Mouse (Mus musculus) cerebellum, adult 9-11 months (tissue): ENCODE data around the gene Ano8.
A peak's percentile ranks its signal among the peaks of the same experiment; 100 is the strongest.

ENCODE experiments used
- DNase-seq: peaks from one replicate; pipeline ENCODE4 v3.0.0; 2022

The Ano8 gene

DNA sequence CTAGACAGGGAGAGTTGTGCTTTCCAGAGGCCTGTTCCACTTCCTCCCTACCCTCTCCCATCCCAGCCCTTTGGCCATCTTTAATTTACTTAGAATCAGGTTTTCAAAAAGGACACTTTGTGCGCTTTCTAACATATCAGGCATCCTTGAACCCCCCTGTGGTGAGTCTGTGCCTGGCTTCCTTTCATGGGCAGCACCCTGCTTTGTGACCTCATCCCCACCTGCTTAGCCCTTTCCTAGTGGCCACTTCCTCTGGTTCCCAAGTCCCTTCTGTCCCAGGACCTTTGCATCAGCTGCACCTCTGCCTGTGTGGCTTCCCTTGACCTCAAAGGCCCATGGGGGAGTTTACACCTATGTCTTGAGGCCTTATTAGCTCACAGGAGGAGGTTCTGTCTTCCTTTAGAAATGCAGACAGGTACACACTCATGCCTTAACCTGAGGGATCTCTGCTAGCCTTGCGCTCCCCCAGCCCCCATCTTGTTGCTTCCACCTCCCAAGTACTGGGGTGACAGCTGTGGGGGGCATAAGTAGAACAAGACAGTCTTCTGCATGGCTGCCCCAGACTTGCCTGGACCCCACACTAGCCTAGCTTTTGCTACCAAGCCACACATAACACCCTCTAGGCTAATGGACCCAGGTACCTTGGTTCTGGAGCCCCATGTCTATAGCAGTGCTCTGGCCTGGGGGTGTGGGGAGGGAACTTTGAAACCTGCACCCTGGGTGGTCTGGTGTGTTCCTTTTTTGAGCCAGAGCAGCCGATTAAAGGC lies 15.4 kb downstream of the Ano8 start:
- peak; percentile 62 for DNase-seq

DNA sequence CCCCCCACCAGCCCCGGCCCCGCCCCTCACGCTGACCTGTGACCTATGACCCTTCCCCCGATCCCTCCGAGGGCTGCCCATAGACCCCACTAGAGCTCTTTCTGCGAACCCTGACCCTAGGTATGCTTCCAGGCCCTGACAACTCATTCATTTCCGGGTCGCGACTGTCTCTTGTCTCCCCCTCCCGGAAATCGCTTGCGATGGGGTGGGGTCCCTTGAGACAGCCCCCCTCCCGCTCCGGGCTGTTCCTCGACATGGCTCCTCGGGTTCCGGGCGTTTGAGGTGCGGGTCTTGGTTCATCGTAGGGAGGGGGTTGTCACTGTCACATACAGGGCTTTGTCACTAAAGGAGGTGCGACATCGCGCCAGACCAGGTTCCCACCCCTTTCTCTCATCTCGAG lies 16.4 kb downstream of the Ano8 start:
- peak; percentile 84 for DNase-seq

DNA sequence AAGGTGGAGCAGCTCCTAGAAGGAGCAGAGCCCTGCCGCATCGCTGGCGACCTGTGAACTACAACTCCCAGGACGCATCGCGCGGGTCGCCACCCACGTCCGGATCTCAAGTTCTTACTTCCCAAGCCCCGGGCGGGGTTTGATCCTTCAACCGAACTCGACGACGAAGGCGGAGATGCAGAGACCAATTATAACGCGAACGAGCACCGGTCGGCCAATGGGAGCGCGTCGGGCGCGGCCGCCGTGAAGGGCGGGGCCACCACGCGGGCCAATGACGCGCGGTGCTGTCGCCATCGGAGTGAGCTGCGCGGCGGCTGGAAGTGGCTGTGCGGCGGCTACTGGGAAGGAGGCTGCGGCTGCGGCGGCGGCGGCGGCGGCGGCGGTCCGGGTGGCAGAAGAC lies 16.8 kb downstream of the Ano8 start, which contains the start of gene Dda1:
Dda1 (plus strand) TSS at position 284 of the 400 bp plus-strand sequence.
- peak; percentile 99 for DNase-seq

DNA sequence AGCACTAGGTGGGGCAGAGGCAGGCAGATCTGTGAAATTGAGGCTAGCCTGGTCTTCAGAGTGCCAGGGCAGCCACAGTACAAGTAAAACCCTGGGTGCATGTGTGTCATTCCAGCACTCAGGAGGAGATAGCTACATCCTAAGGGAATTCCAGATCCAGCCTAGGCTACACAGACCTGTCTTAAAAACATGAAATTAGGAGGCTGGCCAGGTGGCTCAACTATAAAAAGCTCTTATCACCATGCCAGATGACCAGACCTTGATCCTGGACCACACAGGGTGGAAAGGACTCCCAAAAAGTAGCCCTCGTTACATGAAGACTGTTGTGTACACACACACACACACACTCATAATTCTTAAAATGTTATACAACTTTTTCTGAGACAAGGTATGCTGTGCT lies 17.8 kb downstream of the Ano8 start:
- DNase-seq, result peak; percentile 62

DNA sequence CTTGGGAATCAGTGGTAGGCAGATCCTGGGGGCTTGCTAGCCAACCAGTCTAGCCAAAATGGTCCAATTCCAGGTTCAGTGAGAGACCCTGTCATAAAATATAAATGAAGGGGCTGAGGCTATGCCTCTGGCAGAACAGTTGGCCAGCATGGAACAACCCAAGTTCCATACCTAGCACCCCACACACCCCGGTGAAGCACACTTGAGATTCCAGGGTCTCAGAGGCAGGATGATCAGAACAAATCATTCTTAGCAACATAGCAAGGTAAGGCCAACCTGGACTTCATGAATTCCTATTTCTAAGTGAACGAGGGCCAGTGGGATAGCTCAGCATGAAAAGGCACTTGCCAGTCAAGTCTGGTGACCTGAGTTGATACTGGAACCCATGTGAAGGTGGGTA lies 18.6 kb downstream of the Ano8 start:
- DNase-seq, result peak; percentile 53

DNA sequence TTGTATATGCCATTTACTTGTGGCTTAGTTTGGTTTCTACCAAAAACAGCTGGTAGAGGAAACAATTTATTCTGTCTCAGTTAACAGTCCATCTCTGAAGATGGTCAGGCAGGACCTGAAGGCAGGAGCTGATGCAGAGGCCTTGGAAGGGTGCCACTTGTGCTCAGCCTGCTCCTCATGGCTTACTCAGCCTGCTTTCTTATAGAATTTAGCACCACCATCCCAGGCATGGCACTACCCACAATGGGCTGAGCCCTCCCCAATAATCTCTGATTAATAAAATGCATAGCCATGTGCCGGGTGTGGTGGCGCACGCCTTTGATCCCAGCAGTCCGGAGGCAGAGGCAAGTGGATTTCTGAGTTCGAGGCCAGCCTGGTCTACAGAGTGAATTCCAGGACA lies 19.6 kb downstream of the Ano8 start:
- peak; percentile 69 for DNase-seq

DNA sequence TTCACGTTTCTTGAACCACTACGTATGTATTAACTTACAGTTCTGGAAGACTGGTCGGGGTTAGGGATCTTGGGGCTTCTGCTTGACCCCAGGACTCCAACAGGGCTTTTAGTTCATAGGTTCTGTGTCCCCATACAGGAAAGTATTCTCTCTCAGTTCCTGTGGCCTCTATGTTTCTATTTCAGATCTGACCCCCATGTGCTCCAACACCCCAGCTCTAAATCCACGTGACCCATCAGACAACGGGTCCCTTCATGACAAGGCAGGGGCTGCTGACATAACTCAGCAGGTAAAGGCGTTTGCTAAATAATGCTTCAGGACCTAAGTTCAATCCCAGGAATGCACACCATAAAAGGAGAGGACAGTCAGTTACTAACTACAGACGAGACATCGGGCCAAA lies 20.0 kb downstream of the Ano8 start:
- peak; percentile 59 for DNase-seq

DNA sequence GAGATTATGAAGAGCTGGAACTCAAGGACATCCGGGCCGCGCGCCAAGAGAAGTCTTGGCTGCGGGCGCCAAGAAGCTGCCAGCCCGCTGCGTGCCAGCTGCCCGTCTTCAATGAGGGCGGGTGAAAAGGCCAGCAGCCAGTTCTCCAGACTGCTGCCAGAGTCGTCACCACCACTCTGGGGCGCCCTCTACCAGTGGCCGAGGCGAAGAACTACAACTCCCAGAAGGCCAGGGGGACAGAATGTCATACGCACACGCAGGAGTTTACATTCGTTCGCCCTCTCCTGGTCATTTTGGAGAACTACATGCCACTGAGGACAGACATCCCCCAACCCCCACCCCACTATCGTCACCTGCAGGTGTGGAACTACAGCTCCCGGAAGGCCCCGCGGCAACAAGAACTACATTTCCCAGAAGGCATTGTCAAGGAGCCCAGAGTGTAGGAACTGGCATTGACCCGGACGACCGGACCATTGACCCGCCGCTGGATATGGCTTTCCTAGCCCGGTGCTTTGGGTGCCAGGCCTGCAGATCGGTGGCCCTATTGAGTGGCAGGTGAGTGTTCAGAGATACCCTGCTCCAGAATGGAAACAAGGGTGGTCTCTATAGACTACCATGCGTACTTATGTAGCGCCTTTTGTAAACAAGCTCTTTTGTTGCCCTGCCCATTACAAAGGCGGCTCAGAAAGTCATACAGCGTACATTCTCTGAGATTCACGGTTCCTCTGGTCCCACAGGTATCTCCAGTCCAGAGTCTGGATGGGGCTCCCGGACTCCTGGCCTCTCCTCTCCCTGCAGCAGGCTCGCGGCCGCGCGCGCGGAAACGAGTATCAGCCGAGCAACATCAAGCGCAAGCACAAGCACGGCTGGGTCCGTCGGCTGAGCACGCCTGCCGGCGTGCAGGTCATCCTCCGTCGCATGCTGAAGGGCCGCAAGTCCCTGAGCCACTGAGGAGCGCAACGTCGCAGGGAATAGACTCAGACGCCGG lies 21.0 kb downstream of the Ano8 start, which contains the start of gene Mrpl34:
Mrpl34 (plus strand) TSS at position 447 of the 988 bp plus-strand sequence.
- peak; percentile 100 for DNase-seq

DNA sequence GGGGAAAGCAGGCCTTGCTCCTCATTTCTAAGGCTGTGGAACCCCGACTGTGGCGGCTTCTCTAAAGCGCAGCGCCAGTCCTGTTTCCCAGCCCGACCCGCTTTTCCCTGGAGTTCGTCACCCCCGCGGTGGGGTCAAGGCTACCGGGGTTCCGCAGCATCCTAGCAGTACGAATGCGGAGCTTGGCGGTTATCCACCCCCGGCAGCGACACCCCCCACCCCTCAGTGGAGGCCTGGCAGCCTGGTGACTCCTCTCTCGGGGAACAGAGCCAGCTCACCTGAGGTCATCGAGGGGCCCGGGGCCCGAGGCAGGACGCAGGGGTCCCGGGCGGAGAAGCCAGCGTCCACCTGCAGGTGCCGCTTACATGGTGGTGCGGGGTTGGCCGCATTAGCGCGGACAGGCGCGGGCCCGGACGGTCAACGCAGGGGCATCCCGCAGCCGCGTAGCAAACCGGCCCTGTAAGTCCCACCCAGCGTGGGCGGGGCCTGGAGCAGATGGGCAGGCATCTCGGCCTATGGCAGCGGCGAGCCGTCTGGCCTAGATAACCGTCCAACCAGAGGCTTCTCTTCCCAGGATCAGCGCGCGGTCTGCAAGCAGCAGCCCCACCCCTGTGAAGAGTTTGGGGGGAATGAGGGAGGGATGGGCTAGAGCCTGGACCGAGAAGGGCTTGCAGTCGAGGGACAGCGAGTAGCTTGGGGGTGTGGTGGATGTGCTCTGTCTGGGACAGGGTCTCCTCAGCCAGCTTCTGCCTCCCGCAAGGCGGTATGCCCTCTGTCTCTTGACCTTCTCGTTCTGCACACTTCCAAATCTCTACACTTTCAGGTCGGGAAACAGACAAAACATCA lies 22.4 kb downstream of the Ano8 start, which contains the start of gene Abhd8:
Abhd8 (minus strand) TSS at position 468 of the 846 bp plus-strand sequence.
- DNase-seq, result peak; percentile 99

DNA sequence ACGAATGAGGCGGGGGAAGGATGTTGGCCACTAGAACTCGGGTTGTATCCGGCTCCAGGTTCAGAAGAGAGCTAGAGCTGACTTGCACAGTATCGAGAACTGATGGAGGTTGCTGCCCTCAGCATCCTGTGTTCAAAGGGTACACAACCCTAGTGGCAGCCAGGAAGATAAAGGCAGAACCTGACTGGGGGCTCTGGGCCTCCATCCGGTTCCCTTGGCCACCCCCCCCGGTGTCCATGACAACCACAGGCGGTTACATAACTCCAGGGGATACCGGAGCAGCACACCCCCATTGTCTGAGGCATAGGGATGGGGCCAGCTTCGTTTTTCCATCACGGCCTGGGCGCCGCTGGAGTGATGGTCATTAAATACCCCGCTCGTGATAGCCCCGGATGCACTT lies 23.0 kb downstream of the Ano8 start:
- peak; percentile 85 for DNase-seq

DNA sequence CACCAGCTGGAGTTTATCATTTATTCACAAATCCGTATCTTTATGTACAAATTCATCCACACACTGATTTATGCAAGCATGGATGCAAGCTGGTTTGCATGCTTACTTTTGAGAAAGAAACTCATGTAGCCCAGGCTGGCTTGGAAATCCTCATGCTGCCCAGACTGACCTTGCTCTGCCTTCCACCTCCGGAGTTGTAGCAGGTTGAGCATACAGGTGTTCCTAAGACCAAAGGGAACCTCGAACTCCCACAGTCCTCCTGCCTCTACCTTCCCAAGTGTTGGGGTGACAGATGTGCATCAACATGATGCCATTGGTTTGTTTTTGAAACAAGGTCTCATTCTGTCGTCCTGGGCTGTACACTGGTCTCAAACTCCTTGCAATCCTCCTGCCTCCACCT lies 23.6 kb downstream of the Ano8 start:
- DNase-seq, result no peak

DNA sequence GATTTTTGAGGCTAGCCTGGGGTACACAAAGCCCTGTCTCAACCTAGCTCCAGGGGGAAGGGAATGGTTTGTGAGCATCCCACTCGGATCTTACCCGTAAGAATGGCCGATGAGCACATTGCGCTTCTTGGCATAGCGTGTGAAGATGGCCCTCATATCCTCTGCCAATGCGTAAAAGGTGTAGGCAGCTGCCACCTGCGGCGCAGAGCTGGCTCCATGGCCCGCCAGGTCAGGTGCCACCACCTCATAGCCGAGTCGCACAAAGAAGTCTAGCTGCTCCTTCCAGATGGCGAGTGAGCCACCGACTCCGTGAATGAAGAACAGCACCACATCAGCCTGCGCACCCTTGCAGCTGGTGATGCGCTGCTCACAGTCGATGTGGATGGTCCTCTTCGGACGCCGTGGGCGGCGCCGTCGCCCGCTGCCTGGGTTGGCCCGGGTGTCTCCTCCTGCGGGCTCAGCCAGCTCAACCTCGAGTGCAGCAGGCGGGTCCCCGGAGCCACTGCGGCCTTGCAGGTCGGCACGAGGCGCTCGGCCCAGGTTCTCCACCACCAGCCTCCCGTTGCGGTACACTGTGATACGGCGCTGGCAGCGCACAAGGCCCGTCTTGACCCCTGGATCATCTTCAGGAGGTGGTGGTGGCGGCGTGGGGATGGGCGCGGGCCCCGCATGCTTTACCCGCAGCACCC lies 24.5 kb downstream of the Ano8 start:
- peak; percentile 72 for DNase-seq

DNA sequence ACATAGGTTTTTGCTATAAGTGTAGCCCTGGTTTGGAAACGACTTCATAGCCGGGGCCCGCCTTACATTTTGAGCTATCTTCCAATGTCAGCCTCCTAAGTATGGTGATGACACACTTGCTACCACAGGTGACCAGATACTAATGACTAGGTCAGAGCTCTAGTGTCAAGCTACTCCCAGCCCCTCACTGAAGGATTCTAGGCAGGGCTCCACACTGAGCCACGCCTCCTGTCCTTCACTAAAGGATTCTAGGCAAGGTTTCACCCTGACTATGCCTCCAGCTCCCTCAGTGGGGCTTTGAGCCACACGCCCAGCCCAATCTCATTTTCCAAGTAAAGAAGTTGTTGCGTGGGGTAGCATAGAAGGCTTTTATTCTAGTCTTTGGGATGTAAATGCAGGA lies 25.0 kb downstream of the Ano8 start:
- DNase-seq, result no peak

DNA sequence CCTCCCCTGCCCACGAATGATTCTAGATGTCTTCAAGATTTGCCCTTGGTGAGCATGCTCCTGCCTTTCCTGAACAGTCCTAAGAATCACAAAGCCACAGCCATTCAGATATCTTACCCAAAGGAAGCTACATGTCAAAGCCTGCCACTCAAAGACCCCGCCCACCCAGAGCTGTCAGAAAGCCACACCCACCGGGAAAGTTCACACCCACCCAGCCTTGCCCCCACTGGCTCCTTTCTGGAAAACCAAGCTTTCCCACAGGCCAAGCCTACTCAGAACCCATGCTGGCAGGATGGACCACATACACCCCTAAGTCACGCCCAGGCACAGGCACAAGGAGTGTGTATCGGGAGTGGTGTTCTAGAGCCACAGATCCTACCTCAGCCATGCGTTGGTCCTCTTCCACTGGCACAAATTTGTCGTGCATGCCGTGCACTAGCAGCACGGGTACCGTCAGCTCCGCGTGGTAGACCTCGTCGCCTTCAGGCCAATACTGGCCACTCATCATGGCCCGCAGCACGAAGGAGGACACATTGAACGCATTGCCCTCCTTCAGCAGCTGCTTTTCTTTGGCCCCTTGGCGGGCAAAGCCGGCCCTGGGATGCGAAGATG lies 28.0 kb downstream of the Ano8 start:
- peak; percentile 41 for DNase-seq

DNA sequence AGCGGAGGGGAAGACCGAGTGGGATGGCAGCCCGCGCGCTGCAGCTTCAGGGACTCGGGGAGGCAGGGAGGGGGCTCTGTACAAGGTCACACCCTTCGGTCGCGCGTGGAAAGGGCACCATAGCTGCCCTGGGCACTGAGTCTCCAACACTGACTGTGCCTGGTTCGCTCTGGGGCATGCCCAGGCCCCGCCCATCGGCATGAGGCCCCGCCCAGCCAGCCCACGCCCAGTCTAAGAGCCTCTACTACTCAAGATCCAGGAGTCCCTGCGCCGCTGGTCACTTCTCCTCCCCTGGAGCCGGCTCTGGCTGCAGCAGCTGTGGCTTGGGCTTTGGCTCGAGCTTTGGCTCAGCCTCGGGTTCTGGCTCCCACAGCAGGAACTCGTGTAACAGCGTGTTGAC lies 28.9 kb downstream of the Ano8 start:
- DNase-seq, result peak; percentile 50

DNA sequence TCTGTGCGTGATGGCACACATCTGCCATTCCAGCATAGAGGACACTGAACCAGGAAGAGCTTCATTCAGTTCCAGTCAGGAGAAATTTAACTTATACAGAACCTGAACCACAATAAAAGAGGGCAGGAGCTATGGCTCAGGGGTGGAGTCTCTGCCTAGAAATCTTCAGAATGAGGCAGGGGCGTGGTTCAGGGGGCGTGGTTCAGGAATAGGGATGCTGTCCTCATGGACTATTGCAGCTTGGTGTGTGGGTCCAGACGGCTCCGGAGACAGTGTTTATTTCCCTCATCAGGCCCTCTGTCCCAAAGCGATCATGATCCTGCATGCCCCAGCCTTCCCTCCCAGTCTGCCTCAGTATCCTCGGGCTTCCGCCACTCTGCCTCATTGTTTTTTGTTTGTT lies 31.1 kb downstream of the Ano8 start:
- peak; percentile 9 for DNase-seq

DNA sequence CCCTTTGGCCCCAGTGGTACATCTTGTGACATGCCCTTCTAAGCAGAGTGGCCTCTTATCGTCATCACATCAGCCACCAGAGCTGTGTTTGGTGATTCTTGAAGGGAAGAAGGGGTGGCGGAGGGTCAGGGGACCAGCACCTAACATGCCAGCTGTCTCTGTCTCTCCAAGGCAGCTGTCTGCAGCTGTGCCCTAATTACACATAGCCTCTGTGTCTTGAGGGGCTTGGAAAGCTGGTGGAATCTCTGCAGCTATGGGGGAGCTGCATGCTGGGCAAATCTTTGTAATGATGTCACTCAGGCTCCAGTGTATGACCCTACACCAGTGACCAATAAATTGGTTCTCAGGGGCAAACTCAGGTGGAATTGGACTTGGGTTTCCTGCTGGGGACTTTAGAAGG lies 33.1 kb downstream of the Ano8 start:
- DNase-seq, result no peak

DNA sequence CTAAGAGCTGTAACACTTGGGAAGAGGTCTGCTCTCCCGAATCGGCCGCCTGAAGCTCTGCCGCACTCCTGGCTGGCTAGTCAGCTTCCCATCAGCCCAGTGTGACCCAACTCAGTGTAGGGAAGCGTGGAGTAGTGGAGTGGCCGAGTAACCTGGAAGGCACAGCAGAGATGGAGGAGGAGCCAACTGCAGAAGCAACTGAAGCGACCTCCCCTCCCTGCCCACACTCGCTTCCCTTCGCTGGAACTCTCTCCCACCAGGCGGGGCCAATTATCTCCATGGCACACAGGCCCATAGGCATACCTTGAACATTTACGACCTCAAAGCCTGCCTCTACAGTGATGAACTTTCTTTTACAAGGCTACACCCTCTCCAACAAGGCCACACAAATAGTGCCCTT lies 34.0 kb downstream of the Ano8 start:
- DNase-seq, result no peak

DNA sequence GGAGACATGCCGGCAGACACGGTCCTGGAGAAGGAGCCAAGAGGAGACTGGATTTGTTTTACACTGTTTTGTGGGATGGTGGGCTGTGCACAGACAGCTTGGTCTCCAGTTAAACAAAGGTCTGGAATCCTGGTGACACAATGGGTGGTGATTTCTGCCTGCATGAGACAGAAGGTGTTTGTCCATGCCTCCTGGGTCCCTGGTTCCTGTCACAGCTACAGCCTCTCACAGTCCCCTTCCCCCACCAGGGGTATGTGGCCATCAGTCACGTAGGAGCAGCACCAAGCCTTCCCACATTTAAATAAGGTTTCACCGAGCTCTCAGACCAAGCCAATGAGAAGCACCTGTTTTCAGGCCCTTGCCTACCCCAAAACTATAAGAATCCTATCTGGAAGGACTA lies 34.4 kb downstream of the Ano8 start:
- DNase-seq, result no peak

DNA sequence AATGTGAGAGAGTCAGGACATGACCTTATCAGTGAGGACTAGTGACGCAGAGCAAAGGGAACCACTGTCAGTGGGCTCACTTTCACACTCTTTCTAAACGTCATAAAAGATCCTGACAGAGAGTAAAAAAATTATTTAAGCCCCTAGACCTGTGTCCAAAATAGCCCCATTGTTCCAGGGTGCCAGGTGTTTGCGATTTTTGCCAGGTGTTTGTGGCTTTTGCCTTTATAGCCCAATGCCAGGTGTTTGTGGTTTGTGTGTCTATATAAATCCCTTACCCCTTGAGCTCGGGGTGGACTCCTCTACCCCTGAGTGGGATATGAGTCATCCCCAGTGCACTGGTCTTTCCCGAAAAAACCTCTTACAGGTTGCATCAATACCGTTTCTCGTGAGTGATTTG lies 40.7 kb downstream of the Ano8 start:
- no peak for DNase-seq

DNA sequence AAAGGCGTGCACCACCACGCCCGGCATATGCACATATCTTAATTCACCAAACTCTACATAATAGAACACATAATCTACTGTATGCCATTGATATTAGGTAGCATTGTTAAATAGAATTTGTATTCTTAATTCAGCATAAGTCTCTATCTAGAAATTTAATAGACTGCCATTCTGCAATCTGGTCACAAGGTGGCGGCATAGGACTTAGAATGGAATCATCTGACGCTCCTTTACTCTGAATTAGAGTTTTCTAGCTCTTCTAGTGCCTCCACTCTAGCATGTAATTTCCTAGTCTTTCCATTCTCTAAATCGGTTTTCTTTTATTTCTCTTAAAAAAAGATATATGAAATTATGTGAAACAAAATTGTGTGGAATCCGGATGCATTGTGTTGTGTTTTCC lies 44.4 kb downstream of the Ano8 start:
- peak; percentile 43 for DNase-seq

DNA sequence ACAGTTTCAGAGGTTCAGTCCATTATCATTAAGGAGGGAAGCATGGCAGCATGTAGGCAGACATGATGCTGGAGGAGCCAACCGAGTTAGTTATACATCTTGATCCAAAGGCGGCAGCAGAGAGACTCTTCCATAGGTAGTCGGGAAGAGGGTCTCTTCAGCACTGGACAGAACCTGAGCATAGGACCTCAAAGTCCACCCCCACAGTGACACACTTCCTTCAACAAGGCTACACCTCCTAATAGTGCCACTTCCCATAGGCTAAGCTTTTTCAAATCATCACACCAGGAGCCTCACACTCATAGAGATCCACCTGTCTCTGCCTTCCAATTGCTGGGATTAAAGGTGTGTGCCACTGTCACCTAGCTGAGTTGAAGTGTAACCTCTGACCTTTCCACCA lies 48.7 kb downstream of the Ano8 start:
- no peak for DNase-seq
